Mouse (Mus musculus) brown adipose tissue, adult 24 weeks (tissue): ENCODE measurements around the gene B230307C23Rik. TPM values are rescaled to one million over a fixed set of nuclear protein-coding genes. Genes with fewer than 3 reads are reported as not detected.
"Not testable (repeated sequence)": the region's sequence is repeated elsewhere in the genome, so short reads cannot be mapped to it uniquely, and the experiment has no call there.

Experiments used
- H3K27ac ChIP-seq: fragments of 200-500 bp; replicated peaks from 2 replicates; pipeline ENCODE4 v1.5.1; 2012; ENCODE audit warnings: low read depth, mild to moderate bottlenecking, low read length
- H3K4me1 ChIP-seq: fragments of 200-500 bp; 2 replicates; pipeline ENCODE4 v1.6.1; 2012; ENCODE audit warnings: low read length, mixed read lengths; ENCODE audit not compliant: control insufficient read depth, insufficient read depth, insufficient read length
- H3K4me3 ChIP-seq: fragments of 200-500 bp; 2 replicates; pipeline ENCODE4 v1.5.1; 2012; ENCODE audit warnings: low read depth, mild to moderate bottlenecking, low read length, moderate library complexity; ENCODE audit not compliant: insufficient read depth
- polyA plus RNA-seq: library from polyadenylated mRNA; stranded (reverse); fragments of >200 nt; gene quantifications from 2 replicates; pipeline ENCODE4 v1.2.4, GENCODE M21; 2012; ENCODE audit not compliant: missing spikeins, insufficient read depth, insufficient read length

B230307C23Rik gene
- polyA plus RNA-seq, 1 experiment = 4.6 TPM

DNA sequence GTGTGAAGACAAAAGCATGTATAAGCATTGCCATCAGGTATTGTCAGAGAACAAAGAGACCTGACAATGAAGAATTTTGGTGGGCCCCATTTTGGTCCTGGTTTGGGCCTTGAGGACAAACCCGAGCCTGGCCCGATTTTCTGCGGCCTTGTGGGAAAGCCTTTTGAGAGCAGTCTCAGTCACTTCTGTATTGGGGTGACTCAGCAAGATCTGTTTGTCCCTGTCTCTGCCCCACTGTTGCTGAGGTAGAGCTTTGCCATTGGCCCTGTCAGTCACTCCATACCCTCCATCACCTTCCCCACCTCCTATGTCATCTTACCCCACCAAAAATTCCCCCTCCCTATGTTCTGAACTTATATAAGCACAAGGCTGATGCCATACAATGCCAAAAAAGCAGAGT is 19.4 kb upstream of the B230307C23Rik start:
- Histone ChIP-seq H3K4me3 (no peak overlapping the region), H3K27ac (no peak overlapping the region), H3K4me1 (no peaks in the 10 kb centered on the region)

DNA sequence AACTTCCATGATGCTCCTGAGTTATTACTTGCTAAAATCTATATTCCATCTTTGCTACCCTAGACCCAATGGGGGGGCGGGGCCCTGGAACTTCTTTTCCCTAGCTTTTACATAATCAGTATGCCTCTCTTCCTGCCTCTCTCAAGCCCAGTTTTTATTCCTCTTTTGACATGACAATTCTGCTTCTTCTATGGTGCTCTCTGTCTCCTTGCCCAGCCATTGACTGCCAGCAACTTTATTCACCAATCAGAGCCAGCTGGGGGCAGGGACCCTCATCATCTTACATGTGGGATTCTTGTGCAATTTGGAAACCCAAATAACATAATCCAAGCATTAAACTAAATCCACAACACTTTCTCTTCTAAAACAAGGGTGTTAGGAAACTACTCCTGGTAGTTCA is 15.8 kb upstream of the B230307C23Rik start:
- Histone ChIP-seq H3K27ac (no peak overlapping the region), H3K4me3 (no peak overlapping the region), H3K4me1 (no peaks in the 10 kb centered on the region)

DNA sequence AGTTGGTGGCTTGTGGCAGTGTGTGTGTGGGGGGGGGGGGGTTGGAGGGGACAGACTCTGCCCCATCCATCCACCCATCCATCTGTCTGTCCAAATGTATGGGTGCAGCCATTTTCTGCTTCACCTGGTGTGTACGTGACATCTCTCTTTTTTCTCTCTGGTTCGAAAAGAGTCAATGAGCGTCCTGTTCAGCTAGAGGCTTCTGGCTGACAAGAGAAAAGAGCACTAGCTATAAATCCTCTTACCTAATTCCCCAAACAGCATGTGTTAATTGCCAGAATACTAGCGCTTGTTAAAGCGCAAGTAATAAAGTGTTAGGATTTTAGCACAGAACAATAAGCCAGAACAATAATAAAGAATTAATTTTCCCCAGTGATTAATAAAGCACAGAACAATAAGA is 12.5 kb upstream of the B230307C23Rik start:
- Histone ChIP-seq H3K27ac (no peak overlapping the region), H3K4me3 (no peak overlapping the region), H3K4me1 (no peaks in the 10 kb centered on the region)

DNA sequence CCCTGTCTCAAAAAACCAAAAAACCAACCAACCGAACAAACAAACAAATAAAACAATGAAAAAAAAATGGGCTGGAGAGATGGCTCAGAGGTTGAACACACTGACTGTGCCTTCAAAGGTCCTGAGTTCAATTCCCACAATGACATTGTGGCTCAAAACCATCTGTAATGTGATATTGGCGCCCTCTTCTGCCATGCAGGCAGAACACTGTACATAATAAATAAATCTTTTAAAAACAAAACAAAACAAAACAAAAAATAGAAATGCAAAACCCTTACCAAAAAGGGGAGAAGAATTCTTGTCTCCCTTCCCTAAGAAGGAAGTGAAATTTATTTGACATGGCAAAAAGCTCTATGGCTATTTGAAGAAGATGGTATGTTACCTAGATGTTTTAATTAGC is 5.6 kb upstream of the B230307C23Rik start:
- Histone ChIP-seq H3K27ac (no peak overlapping the region), H3K4me3 (no peak overlapping the region), H3K4me1 (peaks cover 3% of the 10 kb centered on the region; the same call in 1 of the 2 replicates)

DNA sequence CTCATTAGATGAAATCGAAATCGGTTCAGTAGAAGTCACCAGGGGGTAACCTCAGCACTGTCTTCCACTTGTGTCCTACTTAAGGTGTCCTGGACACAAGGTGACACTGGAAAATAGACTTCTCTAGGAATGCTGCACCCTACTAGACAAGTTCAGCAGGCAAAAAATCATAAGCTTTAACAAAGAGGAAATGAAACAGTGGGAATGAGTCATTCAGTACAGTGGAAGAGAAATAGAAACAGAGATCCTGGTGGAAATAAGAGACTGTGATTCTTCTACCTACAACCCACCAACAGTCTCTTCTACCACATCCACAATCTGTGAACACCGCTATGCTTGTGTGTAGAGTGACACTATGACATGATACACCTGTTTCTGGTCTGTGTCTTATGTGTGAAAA is 4.6 kb upstream of the B230307C23Rik start:
- H3K4me3 ChIP-seq, H3K4me1 ChIP-seq, H3K27ac ChIP-seq: not testable (repeated sequence)

DNA sequence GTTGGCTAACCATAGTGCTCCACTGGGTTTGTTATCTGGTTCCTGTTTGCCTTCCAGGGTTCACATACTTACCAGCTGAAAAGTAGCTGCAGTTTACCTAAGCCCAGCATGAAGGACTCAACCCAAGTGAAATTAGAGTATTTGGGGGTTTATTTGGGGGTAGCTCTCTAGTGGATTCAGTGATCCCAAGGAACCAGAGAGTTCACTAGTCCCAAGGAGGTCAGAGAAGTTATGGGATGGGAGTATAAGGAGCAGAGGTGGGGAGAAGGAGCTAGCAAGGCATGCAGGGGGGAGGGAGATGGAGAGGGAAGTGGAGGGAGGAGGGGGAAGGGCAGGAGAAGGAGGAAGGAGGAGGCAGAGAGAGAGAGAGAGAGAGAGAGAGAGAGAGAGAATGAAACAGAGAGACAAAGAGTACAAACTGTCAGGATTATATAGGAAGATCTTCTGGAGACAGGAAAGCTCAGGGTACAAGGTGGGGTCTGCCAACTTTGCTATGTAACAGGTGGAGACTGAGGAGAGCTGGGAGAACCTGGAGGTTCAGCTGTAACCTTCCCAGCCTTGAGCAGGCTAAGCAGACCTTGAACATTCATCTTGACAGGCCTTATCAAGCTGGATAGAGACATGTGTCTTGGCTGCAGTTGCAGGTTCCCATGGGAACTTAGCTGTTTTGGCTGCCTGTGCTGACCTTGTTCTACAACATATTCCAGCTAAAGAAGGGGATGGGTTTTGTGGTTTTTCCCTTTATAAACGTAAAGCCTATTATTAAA is 1.1 kb upstream of the B230307C23Rik start:
- Histone ChIP-seq H3K27ac (peak overlapping the region; percentile 87), H3K4me1 (peaks cover 3% of the 10 kb centered on the region), H3K4me3 (peak overlapping the region; percentile 79)

DNA sequence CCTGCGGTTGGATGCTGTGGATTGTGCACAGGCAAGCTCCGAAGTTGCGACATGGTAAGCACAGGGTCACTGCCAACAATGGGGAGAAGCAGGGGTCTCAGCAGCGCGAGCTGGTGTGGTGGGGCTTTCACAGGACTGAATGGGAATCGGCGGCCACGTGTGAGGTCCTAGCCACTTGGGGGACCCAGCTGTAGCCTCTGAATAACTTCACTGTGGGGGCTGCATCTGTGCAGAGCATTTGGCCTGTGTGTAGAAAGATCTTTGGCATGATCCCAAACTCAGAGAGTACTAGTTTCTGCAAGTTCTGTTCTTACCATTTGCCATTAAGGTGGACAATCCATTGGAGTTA is 242 bp downstream of the B230307C23Rik start:
- not testable (repeated sequence) for H3K4me1 ChIP-seq, H3K27ac ChIP-seq
- peak overlapping the region; percentile 79 for H3K4me3 ChIP-seq

DNA sequence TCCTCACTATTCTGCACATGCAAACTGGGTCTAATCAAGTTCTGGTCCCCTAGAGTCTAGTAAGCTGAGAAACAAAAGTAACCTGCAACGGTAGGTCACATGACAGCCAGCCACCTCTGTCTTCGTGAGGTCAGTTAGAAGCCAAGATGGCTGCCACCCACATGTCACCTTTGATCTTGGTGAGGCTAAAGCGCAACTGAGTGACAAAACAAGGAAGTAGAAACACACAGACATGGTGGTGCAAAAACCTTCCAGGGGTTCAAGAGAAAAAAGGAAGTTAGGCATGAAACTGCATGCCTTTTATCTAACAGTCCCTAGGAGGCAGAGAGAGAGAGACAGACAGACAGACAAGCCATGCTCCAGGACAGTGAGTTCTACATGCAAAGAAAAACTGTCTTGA is 25.0 kb downstream of the B230307C23Rik start:
- Histone ChIP-seq H3K27ac (no peak overlapping the region), H3K4me1 (no peaks in the 10 kb centered on the region), H3K4me3 (no peak overlapping the region)

DNA sequence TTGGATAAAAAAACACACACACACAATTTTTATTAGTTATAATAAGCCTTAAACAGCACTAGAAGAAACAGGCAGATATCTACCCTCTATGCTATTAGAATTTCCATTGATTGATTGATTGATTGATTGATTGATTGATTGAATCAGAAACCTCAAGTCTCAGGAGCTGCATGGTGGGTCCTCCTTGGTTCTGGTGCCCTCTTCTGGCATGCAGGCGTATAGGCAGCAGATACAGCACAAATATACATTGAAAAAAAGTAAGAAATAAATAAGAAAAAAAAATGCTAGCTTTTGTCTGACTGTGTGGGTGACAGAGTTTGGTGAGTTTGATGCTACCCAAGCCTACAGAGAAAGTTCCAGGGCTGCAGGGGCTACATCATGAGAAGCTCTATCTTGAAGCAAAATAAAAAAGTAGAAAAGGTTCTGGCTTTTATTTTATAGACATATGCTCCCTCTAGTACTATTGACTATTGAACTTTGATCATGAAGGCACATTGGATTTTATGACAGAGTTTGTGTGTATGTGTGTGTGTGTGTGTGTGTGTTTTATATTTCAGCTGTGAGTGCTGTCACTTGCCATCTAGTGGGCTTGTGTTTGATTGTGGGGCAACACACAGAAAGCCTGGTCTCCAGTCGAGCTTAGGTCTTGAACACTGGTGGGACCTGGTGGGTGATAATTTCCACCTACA is 25.7 kb downstream of the B230307C23Rik start:
- Histone ChIP-seq H3K27ac (no peak overlapping the region), H3K4me1 (no peaks in the 10 kb centered on the region), H3K4me3 (no peak overlapping the region)

DNA sequence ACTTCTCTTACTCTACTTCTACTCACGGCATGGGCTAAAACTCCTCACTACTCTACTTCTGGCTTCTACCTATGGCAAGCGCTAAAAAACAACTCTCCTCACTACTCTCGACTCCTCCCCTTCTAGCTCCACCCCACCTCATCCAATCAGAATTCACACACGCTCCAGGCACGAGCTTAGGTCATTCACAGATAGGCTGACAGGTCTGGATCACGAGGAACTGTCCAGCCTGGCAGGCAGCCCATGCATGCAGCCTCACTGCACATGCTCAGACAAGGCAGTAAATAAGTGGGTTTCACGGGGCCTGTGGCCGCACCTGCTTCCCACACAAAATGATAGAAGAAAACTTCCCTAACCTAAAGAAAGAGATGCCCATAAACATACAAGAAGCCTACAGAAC is 29.1 kb downstream of the B230307C23Rik start:
- H3K4me3 ChIP-seq, H3K4me1 ChIP-seq, H3K27ac ChIP-seq: not testable (repeated sequence)

DNA sequence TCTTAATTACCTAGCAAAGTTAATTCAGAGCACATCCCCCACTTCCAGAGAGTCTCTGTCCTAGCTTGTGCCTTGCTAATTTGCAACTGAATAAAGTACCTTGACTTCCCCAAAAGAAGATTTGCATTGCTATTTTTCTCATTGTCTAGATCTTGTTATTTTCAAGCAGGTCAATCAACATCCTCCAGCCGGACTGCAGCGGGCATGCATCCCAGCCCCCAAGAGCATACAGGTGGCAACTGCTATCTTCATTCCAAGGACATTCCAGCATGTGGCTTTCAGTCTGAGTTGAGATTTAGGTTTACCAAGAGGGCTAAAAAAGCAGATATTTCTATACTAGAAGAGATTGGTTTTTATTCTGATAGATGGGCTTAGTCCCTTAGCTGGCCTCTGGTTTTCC is 37.9 kb downstream of the B230307C23Rik start:
- not testable (repeated sequence) for H3K4me3 ChIP-seq, H3K27ac ChIP-seq, H3K4me1 ChIP-seq

DNA sequence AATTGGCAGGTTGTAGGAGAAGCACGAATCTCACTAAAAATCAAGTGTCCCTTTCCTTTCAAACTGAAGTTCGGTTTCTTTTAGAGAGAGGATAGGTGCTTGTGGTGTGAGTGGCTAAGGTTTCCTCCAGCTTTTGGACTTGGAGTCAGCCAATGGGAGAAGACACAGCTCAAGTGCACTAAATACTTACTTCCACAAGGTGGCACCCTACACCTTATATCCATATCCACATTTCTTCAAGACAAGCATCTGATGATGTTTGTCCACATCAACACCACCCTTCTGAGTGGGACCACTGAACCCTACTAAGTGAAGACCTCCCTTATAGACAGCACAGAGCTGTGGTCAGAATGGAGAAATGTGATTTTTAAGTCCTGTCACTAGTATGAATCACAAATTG is 44.6 kb downstream of the B230307C23Rik start:
- H3K4me1 ChIP-seq = no peaks in the 10 kb centered on the region
- H3K27ac ChIP-seq = no peak overlapping the region
- no peak overlapping the region for H3K4me3 ChIP-seq

DNA sequence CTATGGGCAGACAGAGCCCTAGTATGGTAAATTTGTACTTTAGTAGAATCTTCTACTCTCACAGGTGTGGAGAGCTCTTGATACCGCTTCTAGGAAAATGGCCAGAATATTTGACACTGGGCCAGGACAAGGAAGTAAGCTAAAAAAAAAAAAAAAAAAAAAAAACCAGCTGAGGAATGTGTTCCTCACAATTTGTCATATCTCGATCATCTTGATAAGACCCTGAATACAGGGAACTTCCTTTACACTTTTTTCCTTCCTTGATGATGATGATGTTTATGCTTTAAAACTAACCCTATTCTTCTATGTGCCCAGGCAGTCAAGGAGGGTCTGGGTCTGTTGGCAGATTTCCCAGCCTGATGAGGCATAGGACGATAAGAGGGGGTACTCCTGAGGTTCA is 82.3 kb downstream of the B230307C23Rik start:
- not testable (repeated sequence) for H3K27ac ChIP-seq, H3K4me3 ChIP-seq, H3K4me1 ChIP-seq

DNA sequence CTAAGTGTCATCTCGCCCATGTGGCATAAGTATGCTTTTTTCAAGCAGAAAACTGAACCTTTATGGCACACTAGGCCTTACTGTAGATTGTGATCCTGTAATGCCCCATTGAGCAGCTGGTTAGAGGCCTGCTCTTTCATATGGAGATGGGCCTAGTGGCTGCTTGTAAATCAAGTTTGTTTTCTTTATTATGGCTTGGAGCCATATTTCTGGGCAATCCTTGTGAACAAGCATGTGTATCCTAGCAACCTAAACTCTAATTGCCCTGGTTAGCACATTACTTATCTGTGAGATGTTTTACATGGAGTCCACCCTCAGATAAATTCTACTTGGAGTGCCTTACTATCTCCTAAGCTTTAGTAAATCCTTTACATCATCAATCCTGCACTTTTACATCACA is 84.0 kb downstream of the B230307C23Rik start:
- H3K4me3 ChIP-seq, H3K4me1 ChIP-seq, H3K27ac ChIP-seq: not testable (repeated sequence)
